Mouse (Mus musculus) frontal cortex, postnatal 10 days (tissue): Measurements from ENCODE around the gene Ighmbp2.
"Not testable (repeated sequence)": the region's sequence is repeated elsewhere in the genome, so short reads cannot be mapped to it uniquely, and the experiment has no call there.

Source experiments
- DNase-seq, 2 experiments: peaks; one replicate each; pipeline ENCODE4 v3.0.0; 2022; ENCODE audit warnings: low spot score in 2 of 2, mixed read lengths in 1 of 2

Ighmbp2 gene

DNA sequence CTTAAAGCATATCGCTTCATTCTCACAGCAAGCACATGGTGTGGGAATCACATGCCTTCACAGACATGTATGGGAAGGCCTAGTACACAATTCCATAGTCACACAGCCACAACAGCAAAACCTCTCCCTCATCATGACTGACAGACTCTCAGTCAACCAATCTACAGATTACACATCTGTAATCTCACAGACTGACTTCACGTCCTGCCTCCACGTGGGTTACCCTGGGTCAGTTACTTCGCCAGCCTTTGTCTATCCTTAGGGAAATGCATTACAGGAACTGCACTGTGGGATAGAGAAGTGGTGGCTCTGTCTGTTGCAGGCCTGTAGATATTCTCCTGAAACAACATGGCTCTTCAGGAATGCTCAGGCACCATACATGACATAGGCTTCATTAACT is 931 bp downstream of the Ighmbp2 start:
- DNase-seq: no peak

DNA sequence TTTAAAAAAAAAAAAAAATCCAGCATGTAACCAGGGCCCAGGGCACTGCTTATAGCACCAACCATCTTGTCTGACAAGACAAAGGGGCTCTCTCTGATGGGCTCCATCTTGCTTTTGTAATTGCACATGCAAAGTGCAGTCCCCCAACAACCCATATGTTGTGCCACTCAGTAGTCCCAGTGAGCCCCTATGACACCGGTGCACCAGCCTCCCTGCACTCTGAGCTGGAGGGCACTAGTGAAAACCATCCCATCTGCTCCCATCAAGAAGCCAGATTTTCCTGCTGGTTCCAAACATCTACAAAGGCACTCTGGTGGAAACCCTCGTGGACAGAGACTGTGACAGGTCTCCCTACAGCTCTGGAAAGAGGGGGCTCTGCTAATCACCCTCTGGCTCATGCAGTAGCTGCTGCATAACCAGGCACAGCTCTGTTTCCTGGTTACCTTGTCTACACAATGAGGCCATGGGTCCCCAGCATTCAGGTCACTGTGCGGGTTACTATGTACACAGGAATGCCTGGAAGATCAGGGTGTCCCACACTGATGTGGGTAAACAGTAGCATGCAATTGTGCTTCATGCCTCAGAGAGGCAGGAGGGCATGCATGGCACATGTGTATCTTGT is 7.0 kb downstream of the Ighmbp2 start:
- DNase-seq: no peak

DNA sequence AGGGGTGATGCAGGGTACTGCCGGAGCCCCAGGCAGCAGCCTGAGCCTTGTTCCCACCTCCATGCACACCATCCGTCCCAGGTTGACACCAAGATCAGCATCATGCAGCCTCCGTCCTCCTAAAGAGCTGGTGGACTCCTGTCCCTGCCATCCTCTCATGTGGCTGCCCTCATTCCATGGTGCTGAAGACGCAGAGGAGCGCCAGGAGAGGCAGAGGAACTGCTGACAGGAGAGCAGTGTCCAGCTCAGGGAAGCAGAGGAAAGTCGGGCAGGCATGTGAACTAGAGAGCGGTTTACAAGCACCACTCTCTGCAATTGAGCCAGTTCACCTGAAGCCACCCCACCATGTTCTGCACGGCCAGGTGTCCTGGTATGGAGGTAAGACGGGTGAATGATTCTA is 9.5 kb downstream of the Ighmbp2 start:
- DNase-seq: no peak

DNA sequence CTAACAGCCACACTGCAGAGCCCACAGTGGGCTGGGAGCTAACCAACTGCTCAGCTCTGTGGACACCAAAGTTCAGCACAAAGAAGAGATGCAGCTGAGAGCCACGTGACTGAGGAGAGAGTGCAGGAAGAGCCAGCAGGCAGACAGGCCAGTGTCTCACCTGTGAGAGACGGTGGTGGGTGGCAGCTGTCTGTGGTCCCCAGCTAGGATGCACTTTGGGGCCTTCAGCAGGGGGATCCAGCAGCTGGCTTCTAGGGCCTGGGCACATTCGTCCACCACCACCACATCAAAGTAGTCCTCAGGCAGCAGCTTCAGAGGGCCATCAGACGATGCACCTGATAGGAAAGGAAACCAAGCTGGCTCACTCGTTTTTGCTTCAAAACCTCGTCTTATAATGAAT is 11.5 kb downstream of the Ighmbp2 start:
- no peak for DNase-seq

DNA sequence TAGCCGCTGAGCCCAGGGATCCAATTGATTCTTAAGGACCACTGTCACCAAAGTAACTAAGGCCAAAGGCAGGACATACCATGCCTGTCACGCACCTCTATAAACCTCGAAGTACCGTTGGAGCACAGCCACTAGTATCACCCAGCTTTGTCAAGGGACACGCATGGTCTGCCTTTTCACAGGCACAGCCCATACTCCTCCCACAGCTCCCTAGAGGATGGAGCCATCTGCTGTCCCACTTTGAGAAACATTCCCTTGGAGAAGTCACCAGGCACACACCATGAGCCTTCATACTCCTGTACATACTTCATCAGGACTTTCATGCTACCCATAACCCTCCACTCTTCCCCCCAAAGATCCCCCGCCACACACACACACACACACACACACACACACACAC is 13.0 kb downstream of the Ighmbp2 start:
- peak; percentile 2 for DNase-seq

DNA sequence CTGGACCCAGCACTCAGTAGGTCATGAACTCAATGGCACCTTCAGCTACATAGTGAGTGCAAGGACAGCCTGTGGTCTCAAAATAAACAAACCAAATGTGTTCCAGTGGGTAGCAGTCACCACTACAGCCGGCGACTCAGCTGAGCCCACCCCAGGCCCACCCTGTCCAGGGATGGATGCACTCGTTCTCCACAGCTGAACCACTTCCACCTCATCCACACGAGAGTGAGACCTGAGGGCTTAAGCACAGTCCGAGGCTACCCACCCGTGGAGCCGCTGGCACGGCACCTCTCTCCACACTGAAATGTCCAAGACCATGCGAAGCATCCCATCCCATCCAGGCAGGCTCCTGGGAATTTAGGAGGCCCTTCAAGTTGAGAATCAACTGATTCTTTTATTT is 13.5 kb downstream of the Ighmbp2 start:
- DNase-seq: peak; percentile 1 to 4

DNA sequence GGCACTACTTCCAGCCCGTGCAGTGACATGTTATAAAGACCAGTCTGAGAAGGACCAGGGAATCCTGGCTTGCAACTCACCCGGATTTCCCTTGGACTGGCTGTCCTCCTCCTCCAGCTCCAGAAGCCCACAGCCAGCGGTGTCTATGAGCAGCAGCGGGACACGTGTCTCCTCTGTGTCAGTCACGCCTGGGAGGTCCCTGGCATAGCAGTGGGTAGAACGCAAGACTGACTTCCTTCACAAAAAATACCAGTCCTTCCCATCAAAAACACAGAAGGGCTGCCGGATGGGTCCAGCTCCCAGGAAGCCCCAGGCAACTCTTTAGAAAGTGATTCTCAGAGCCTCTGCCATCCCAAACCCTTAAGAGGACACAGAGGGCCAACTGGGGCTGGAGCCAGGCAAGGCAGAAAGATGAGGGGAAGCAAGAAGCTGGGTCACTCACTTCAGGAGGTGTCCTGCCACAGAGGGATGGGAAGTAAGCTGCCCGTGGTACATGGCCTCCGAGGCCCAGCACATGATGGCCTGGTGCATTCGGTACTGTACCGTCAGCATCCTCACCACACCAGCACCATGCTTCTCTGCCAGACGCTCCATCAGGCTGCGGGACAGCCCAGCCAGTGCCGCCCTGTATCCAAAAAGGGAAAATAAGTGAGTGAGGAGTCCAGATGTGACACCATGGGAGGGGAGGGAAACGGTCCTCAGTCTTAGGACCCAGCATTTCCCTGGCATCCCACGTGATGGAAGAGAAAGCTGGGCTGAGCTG is 14.4 kb downstream of the Ighmbp2 start:
- peak; percentile 2 to 3 for DNase-seq

DNA sequence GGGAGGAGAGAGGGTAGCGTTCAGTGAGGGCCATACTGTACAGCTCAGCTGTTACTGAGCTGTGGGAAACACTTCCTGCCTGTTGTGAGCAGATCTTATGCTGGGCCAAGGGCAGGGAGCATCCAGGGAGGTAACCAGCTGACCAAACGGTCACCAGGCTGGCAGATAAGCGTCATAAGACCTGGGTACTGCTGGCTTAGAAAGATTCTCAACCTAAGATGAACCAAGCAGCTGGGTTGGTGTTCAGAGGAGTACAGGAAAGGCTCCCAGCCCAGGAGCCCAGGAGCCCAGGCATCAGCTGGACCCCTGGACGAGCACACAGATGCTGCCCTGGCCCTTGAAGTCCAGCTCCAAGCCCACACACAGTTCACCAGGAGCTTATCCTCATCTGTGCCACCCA is 15.5 kb downstream of the Ighmbp2 start:
- DNase-seq: peak; percentile 2 to 3

DNA sequence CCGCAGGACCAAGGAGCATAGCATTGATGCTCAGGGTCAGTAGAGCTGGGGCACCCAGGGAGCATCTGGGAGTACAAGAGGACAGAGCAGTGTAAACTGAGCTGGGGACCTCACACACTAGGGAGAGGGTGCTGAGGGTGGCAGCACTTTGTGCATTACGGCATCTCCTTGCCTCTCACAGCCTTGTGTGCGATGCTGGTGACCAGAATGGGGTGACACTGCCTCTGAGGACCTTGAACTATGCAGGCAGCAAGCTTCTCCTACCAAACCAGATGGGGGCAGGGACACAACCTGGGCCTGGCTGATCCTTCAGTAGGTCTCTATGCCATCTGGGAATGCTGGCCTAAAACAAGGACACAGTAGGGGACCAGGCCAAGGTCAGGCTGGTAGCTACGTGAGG is 16.1 kb downstream of the Ighmbp2 start:
- DNase-seq: peak in 1 of 2 experiments; percentile 2

DNA sequence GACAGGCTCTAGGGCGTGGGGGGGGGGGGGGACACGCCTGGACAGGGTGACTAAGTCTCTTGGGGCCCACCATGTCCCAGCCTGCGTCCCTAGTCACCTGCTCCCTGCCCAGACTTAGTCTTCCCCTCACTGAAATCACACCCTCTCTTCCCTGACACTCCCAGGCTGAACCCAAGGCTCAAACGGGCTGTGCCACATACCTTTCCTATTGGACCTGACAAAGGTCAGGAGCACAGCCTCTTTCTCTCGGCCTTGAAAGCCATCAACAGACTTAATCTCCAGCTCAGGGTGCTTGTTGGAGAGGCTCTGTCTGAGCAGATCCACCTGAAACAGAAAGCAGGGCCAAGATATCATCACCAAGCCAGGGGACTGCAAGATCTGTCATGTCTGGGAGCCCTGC is 16.7 kb downstream of the Ighmbp2 start:
- peak in 1 of 2 experiments; percentile 2 for DNase-seq

DNA sequence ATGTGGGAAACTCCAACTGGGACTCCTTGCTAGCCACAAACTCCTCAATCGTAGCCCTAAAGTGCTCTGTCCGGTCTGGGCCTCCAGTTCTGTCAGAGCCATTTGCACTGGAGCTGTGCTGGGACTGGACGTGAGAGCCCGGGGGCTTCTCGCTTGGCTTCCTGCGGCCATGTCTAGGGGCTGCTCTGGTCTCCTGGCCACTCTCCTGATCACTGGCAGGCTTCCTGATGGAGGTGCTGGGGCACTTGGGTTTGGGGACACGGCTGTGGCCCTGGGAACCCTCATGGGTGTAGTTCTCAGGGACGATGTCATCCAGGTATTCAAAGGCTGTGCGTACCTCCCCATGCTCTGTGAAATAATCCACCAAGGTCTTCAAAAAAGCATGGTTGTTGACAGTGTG is 17.6 kb downstream of the Ighmbp2 start:
- peak; percentile 3 to 5 for DNase-seq

DNA sequence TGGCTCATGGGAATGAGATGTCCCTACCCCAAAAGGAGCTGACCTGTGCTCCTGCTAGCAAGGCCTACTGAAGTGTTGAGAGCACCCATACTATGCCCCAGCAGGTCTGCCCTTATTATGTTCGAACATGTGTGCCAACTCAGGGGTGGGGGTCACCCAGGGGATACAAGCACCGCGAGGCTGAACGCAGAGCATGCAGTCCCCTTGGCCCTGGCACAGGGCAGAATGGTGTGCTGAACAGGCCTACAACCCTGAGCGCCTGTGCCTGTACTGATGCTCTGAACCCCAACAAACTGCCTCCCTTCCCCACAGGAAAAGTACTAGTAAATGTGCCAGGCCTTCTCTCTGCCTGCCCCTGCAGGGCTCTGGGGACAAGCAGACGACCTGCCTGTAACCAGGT is 18.5 kb downstream of the Ighmbp2 start:
- peak in 1 of 2 experiments; percentile 4 for DNase-seq

DNA sequence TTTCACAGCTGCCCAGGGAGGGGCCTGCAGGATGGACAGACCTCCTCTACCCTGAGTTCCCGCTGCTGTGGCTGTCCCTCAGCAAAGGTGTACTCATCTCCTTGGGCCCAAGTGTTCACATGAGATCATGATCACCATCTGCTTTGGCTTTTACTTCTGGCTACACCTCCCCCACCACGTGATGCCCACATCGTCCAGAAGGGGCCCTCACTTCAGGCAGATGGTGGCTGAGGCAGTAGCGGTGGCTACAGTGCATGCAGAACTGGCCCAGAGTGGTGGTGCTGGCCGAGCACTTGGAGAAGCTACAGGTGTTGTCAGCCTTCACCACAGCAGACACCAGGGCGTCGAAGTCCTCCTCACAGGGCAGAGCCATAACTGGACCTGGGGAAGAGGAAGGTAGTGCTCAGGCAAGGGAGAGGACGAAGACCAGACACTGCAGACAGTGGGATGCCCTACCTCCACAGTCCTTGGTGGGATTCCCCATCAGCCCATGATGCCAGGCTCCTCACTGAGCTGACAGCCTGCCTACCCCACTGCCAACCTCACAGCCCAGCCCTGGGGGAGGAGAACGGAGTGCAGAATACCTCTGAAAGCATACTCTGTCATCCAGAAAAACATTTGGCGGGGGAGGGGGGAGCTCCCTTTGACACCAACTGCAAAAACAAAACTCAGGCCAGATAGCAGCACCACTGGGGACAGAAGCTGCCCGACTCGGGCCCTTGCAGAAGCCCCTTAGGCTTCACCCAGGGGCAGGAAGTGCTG is 20.9 kb downstream of the Ighmbp2 start:
- DNase-seq: peak in 1 of 2 experiments; percentile 4

DNA sequence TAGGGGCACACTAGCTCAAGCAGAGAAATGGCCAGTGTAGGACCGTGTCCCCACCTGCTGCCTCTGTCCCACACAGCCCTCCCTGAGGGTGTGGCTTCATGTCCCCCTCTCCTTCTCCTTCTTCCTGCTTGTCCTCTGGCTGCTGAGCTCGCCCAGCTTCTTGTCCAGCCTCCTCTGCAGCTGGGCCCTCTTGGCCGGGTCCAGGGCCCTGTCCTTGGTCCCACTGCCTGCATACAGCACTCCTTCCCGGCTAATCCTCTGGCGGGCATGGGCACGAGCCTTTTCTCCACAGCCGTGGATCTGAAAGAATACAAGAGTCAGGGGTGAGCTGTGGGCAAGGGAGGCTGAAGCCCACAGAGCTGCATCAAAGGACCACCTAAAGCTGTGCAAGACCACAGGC is 21.5 kb downstream of the Ighmbp2 start:
- DNase-seq: peak in 1 of 2 experiments; percentile 5

DNA sequence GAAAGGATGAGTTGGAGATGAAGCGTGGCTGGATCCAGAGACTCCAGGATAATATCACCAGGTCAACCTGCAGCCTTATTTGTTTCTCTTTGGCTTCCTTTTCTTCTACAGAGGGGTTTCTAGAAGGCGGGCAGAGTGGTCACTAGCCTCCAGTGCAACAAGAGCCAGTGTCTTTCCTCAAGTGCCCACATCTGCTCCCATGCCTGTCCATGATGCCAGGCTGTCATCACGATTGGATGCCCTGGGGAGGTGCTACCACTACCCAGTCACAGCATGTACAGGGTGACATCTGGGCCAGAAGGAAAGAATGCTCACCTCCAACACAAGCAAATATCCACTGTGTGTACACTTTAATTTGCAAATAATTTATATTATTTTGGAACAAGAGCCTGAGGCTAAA is 22.2 kb downstream of the Ighmbp2 start:
- no peak for DNase-seq

DNA sequence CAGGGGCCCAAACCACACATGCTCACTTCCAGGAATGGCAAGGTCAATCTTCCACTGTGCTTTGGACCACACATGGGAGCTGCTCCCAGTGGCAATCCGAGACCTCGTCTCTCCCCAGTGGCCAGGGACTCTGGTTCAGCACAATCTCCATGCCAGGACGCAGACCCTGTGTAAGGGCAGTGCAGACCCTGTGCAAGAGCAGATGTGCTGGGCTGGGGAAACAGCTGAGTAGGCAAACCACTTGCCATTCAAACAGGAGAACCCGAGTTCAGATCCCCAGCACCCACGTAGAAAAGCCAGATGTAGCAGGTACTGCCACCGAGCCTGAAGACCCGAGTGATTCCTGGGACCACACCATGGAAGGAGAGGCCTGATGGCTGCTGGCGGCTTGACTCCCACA is 22.8 kb downstream of the Ighmbp2 start:
- DNase-seq: peak in 1 of 2 experiments; percentile 2

DNA sequence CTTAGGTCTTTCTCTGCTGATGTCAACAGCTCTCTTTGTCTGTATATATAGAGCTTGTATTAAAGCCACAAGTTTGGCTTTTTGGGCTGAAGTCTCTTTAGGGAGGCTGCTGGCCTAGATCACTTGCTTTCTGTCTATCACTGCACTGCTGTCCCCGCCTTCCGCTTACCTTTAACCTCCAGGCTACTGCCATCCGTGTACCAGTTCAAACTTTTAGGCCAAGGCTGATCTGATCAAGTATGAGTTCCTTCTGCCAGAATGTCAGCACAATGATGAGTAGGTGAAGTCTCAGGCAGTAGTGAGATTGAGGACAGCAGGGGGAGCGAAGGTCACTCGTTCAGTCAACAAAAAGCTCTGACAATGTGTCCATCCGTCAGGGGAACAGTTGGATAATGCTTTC is 57.6 kb downstream of the Ighmbp2 start:
- DNase-seq: not testable (repeated sequence)

DNA sequence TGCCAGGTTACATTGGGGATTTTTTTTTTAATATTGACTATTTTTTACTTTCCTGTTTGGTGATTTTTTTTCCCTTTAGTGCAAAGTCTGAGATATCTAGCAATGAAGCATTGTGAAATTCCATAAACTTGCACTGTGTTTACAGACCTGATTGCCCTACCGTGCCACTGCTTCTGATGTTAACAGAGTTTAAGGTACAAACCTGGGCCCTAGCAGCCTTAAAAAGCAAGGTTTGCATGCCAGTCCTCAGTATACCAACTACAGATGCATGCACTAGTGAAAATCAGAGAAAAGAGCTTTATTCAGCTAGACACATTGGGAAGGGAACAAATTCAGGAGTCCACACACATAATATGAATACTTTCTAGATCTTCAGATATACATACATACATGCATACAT is 67.9 kb downstream of the Ighmbp2 start:
- DNase-seq: not testable (repeated sequence)
